11 mouse cellular contexts compared by ENCODE assay signal in the genomic region with DNA sequence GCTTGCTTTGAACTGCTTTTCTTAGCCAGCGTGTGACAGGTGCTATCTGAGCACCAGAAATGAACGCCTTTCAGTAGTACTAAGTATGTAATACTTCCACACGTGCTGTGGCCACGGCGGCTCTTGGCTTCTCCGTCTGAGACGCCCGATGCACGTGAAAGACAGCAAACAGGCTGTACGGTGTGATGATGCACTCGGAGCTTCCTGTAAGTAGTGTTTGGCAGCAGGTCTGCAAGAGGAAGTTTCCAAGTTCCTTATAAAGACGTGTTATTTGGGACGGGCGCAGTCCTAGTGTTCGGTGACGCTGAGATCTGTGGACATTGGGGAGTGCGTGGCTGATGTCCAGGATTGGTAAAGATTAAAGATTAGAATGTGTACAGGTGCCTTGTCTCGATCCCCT. TPM values are rescaled to one million over a fixed set of nuclear protein-coding genes. Genes with fewer than 3 reads are reported as not detected.
DNase-seq lines count a peak whose midpoint lies in the region; ATAC-seq and TF ChIP-seq lines count a peak whose summit lies in the region.
"Had no signal": no experiment of that assay in that cellular context is flagged by ENCODE, and none has a peak within 500 bp of the region (broad histone marks: within the 10 kb centered on the region; RNA-seq: fewer than 3 reads in every experiment).

No protein-coding gene starts in this region.

- H3K9me3 ChIP-seq in lung, postnatal 0 days (ENCODE audit: low read length) = no peaks in the 10 kb centered on the region
- H3K9me3 ChIP-seq: neural tube, embryonic 12.5 days had no signal

- 8% methylated on average over 18 of the region's 18 CpGs for WGBS in lung, adult 2 months
- WGBS in heart, adult 2 months = 9% methylated on average over 18 of the region's 18 CpGs
- WGBS in lung, postnatal 0 days = 13% methylated on average over 18 of the region's 18 CpGs

- intact Hi-C loops in heart, adult 2 months (cut with DNase I) = no loop called here

- peak; percentile 38 to 57 for DNase-seq in lung, adult 18-20 months
- no peak for DNase-seq in lung, adult 2 months
- DNase-seq in heart, adult 2 months = peak; percentile 42 to 45
- DNase-seq in lung, postnatal 0 days (ENCODE audit: low spot score) = peak; percentile 74
- DNase-seq in thymus, postnatal 14 days = peak; percentile 52
- no peak for DNase-seq in urinary bladder, adult 2 months (ENCODE audit: low spot score)
- no peak for DNase-seq in urinary bladder, adult 18-20 months (ENCODE audit: low spot score in 2 of 2)
- DNase-seq in right cerebral cortex, postnatal 14 days = no peak
- DNase-seq: adrenal gland, adult 8-10 months had no signal

- H3K36me3 ChIP-seq in heart, adult 2 months (ENCODE audit: control insufficient read depth, insufficient read depth, low read length) = no peaks in the 10 kb centered on the region
- no peaks in the 10 kb centered on the region for H3K36me3 ChIP-seq in lung, postnatal 0 days (ENCODE audit: insufficient read depth, low read length)
- H3K36me3 ChIP-seq: neural tube, embryonic 12.5 days had no signal

- ATAC-seq in lung, postnatal 0 days = 0 out of 2 replicates have a peak, but pooled peaks have one; percentile 10

- H3K9ac ChIP-seq in heart, adult 2 months (ENCODE audit: low read depth, low read length) = 0 out of 2 replicates have a peak overlapping the region, but pooled peaks have one; percentile 3
- H3K9ac ChIP-seq in lung, postnatal 0 days (replicated peaks; ENCODE audit: low read depth) = 0 out of 2 replicates have a peak overlapping the region, but pooled peaks have one; percentile 12
- H3K9ac ChIP-seq: neural tube, embryonic 12.5 days had no signal

- peak overlapping the region; percentile 31 for H3K4me2 ChIP-seq in lung, postnatal 0 days (replicated peaks; ENCODE audit: low read depth, low read length)

- TF ChIP-seq CTCF in lung, adult 2 months (IDR thresholded peaks at IDR 0.05; ENCODE audit: insufficient read depth, low read length) = no peak
- no peak for TF ChIP-seq CTCF in heart, adult 2 months (IDR thresholded peaks at IDR 0.05)
- TF ChIP-seq CTCF in lung, postnatal 0 days (IDR thresholded peaks at IDR 0.05) = no peak

- peaks cover 9% of the 10 kb centered on the region for H3K4me1 ChIP-seq in lung, adult 2 months (ENCODE audit: control insufficient read depth, insufficient read depth, low read length)
- H3K4me1 ChIP-seq in heart, adult 2 months (ENCODE audit: control insufficient read depth, insufficient read depth, low read length) = peaks cover 13% of the 10 kb centered on the region
- H3K4me1 ChIP-seq in lung, postnatal 0 days (ENCODE audit: insufficient read depth, low read depth, low read length) = peaks cover 14% of the 10 kb centered on the region

- H3K79me2 ChIP-seq in heart, adult 2 months (replicated peaks; ENCODE audit: control insufficient read depth, insufficient read depth, low read length) = peaks cover 5% of the 10 kb centered on the region; the same call in 1 of the 2 replicates

- H3K27me3 ChIP-seq in heart, adult 2 months (ENCODE audit: control insufficient read depth, insufficient read depth, low read length) = no peaks in the 10 kb centered on the region
- no peaks in the 10 kb centered on the region for H3K27me3 ChIP-seq in lung, postnatal 0 days (replicated peaks; ENCODE audit: insufficient read depth, low read length)
- H3K27me3 ChIP-seq: neural tube, embryonic 12.5 days had no signal

- TF ChIP-seq POLR2A in lung, adult 2 months (IDR thresholded peaks at IDR 0.05; ENCODE audit: borderline replicate concordance, extremely low read depth, low read depth, low read length) = no peak
- TF ChIP-seq POLR2A in heart, adult 2 months (IDR thresholded peaks at IDR 0.05; ENCODE audit: insufficient read depth, low read depth, low read length) = no peak

- no peak for TF ChIP-seq EP300 in heart, adult 2 months (IDR thresholded peaks at IDR 0.05; ENCODE audit: insufficient read depth, low read depth, low read length)
- no peak for TF ChIP-seq EP300 in lung, postnatal 0 days (IDR thresholded peaks at IDR 0.05)

- H3K4me3 ChIP-seq in lung, adult 2 months (replicated peaks; ENCODE audit: extremely low read depth, low read depth, low read length) = no peak overlapping the region
- H3K4me3 ChIP-seq in heart, adult 2 months = peak overlapping the region; percentile 21; the same call in 1 of the 2 replicates
- no peak overlapping the region; the same call in 1 of the 2 replicates for H3K4me3 ChIP-seq in lung, postnatal 0 days (ENCODE audit: low read depth, low read length)
- H3K4me3 ChIP-seq: erythroblast, embryonic 14.5 days; neural tube, embryonic 12.5 days had no signal

- H3K27ac ChIP-seq in heart, adult 2 months = peak overlapping the region; percentile 26; the same call in 1 of the 2 replicates
- H3K27ac ChIP-seq in lung, postnatal 0 days (ENCODE audit: low read length) = no peak overlapping the region
- H3K27ac ChIP-seq: neural tube, embryonic 12.5 days had no signal

RNA-seq across cellular contexts. Expression of a gene that starts 5.4 kb away (rescaled TPM):
- 12.2 and 16.9 TPM in 2 replicates for polyA plus RNA-seq in lung, adult 2 months (2012; rRNA removed)
- total RNA-seq in heart, adult 2 months (2021) = 10 to 100 TPM; 12.3 to 14.4 TPM
- 5.6 and 7.7 TPM in 2 replicates for polyA plus RNA-seq in heart, adult 2 months (2012; rRNA removed)
- 15.9 and 18.8 TPM in 2 replicates for polyA plus RNA-seq in lung, postnatal 0 days (2015; fragmentation: Nextera tagmentation; extraction: Ambion mirVana)
- polyA plus RNA-seq in urinary bladder, adult 2 months (2012; rRNA removed) = 20.1 and 25.4 TPM in 2 replicates

Comparison
In these comparisons a context has a peak if more than half of its experiments do, and no peak if none do; other contexts are left out.
1. DNase-seq: peak in lung, adult 18-20 months (2 of 2), heart, adult 2 months (2 of 2), lung, postnatal 0 days (single experiment) and thymus, postnatal 14 days (single experiment); none in lung, adult 2 months (single experiment), urinary bladder, adult 2 months (single experiment), urinary bladder, adult 18-20 months (0 of 2) and right cerebral cortex, postnatal 14 days (single experiment).